Mouse (Mus musculus) adrenal gland, postnatal 25 days (tissue): ENCODE measurements around the gene Eya4. TPM values are rescaled to one million over a fixed set of nuclear protein-coding genes. Genes with fewer than 3 reads are reported as not detected.
A peak's percentile ranks its signal among the peaks of the same experiment; 100 is the strongest.

ENCODE experiments used
- DNase-seq: peaks from one replicate; pipeline ENCODE4 v3.0.0; 2021; ENCODE audit warnings: mixed read lengths
- long read RNA-seq: library from polyadenylated mRNA; stranded (forward); transcript quantifications from one replicate; pipeline ENCODE4 v2.0.0, GENCODE M21; 2021
- total RNA-seq: library from RNA; stranded (reverse); gene quantifications from 2 replicates; pipeline ENCODE4 v1.2.3, GENCODE M21; 2021

The Eya4 gene
- 1.00 and 1.8 TPM in 2 replicates for total RNA-seq
- long read RNA-seq: 0 reads

GRCm38 (mm10) chr10:23350011-23350911, at the start of gene Eya4:
Gene Eya4, minus strand, starts transcription at chr10:23350786.
- DNase-seq: peak; percentile 42

GRCm38 (mm10) chr10:23395399-23395798, 44.8 kb upstream of the Eya4 start:
- no peak for DNase-seq

GRCm38 (mm10) chr10:23394556-23395245, 44.1 kb upstream of the Eya4 start:
- no peak for DNase-seq

- no peak for DNase-seq
Measured at GRCm38 (mm10) chr10:23394152-23394551, 43.6 kb upstream of the Eya4 start.

- DNase-seq: no peak
Measured at GRCm38 (mm10) chr10:23363866-23364265, 13.3 kb upstream of the Eya4 start.

GRCm38 (mm10) chr10:23349392-23350010, 1.1 kb downstream of the Eya4 start:
- DNase-seq: no peak

- DNase-seq: no peak
Measured at GRCm38 (mm10) chr10:23348893-23349391, 1.6 kb downstream of the Eya4 start.

- no peak for DNase-seq
Measured at GRCm38 (mm10) chr10:23348101-23348892, 2.3 kb downstream of the Eya4 start.

- no peak for DNase-seq
Measured at GRCm38 (mm10) chr10:23337250-23337649, 13.3 kb downstream of the Eya4 start.

GRCm38 (mm10) chr10:23332768-23333167, 17.8 kb downstream of the Eya4 start:
- DNase-seq: no peak

GRCm38 (mm10) chr10:23327651-23328050, 22.9 kb downstream of the Eya4 start:
- no peak for DNase-seq

- DNase-seq: no peak
Measured at GRCm38 (mm10) chr10:23322275-23322674, 28.3 kb downstream of the Eya4 start.

GRCm38 (mm10) chr10:23295616-23296015, 55.0 kb downstream of the Eya4 start:
- DNase-seq: no peak

GRCm38 (mm10) chr10:23292495-23292894, 58.1 kb downstream of the Eya4 start:
- DNase-seq: no peak

- no peak for DNase-seq
Measured at GRCm38 (mm10) chr10:23277371-23277770, 73.2 kb downstream of the Eya4 start.

GRCm38 (mm10) chr10:23271050-23271621, 79.5 kb downstream of the Eya4 start:
- DNase-seq: no peak

GRCm38 (mm10) chr10:23270502-23270901, 80.1 kb downstream of the Eya4 start:
- no peak for DNase-seq

- DNase-seq: no peak
Measured at GRCm38 (mm10) chr10:23252180-23252579, 98.4 kb downstream of the Eya4 start.

- DNase-seq: no peak
Measured at GRCm38 (mm10) chr10:23246485-23246884, 104.1 kb downstream of the Eya4 start.

GRCm38 (mm10) chr10:23236918-23237317, 113.7 kb downstream of the Eya4 start:
- DNase-seq: no peak

- no peak for DNase-seq
Measured at GRCm38 (mm10) chr10:23235405-23235804, 115.2 kb downstream of the Eya4 start.

GRCm38 (mm10) chr10:23233425-23233824, 117.2 kb downstream of the Eya4 start:
- DNase-seq: no peak
